Mouse (Mus musculus) adrenal gland, postnatal 10 days (tissue): ENCODE measurements at regions not wholly inside any gene's neighbourhood (a gene's known extent, or its start where the extent isn't known, plus 50 kb on each side); places are given as distances from the start of the nearest gene placed in this dataset.
A peak's percentile ranks its signal among the peaks of the same experiment; 100 is the strongest.

Experiments used
- DNase-seq: peaks from one replicate; pipeline ENCODE4 v3.0.0; 2021; ENCODE audit warnings: mixed read lengths

- peak; percentile 2 for DNase-seq
Observed at GRCm38 (mm10) chr14:118422351-118423001, 155.7 kb downstream of the Gm9376 start.

GRCm38 (mm10) chr14:118423269-118423668 is 156.5 kb downstream of the Gm9376 start:
- no peak for DNase-seq

GRCm38 (mm10) chr14:118426562-118426961 is 159.8 kb downstream of the Gm9376 start:
- no peak for DNase-seq

GRCm38 (mm10) chr14:118430286-118430685 is 163.5 kb downstream of the Gm9376 start:
- no peak for DNase-seq

DNA sequence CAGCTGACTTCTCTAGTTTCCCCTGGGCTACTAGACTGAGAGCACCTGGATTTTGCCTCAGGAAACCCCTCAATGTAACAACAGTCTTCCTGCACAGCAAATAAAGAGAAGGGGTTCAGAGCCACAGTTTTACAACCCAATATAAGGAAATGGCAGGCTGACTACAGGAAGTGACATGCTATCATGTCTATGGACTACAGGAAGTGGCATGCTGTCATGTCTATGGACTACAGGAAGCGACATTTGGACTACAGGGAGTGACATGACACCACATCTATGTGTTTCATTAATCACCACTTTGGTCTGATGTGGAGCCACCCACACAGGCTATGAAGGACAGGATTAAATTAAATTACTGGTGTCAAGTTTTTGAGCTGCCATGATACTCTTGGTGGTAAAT is 164.0 kb downstream of the Gm9376 start:
- no peak for DNase-seq

GRCm38 (mm10) chr14:118431241-118431882 is 164.6 kb downstream of the Gm9376 start:
- DNase-seq: no peak
